Mouse (Mus musculus) thymus, postnatal 4 days (tissue): ENCODE data around the gene Celsr2.

Experiments used
- DNase-seq: peaks from one replicate; pipeline ENCODE4 v3.0.0; 2021

Gene Celsr2

DNA sequence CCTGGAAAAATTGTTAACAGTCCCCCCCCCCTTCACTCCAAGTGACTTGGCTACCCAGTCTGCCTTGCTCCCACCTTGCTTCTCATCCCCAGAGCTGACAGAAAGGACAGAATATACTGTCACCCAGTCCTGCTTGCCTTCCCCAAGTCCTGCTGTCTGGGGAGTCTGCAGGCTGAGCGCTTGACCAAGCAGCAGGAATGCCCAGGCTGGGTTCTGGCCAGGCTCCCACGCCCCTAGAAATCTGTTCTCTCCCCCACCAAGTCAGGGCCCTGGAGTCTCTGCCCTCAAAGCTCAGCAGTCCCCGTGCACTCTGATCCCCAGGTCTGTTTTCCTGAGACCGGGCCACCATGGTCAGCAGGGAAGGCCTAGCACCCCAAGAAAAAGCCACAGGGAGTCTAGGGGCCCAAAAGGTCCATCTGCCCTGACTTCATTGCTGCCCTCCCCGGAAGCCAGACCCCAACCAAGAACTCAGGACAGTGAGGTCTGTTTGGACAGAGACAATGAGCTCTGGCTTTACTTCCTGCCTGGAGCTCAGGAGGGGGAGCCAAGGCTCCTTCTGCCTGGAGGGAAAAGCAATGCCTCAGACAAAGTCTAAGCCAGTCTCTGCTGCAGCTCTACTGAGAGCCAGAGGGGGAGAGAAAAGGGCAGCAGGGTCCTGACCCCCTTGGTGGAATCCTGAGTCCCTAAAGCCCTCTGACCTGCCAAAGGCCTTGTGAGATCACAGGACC is 4.2 kb downstream of the Celsr2 start:
- no peak for DNase-seq

DNA sequence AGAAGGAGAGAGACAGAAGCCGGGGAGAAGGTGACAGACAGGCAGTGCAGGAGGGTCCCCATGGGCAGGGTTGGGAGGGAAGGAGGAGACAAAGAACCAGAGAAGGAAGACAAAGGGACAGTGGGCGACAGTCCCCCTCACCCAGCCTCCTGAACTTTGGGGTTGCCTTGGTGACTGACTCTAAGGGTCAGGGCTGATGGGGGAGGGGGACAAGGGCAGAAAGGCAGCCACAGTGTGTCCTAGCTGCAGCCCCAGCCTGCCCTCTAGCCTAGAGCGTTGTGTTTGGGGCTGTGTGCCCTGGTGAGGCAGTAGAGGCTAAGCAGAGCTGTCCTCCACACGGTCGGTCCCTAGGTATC is 5.0 kb downstream of the Celsr2 start:
- no peak for DNase-seq

DNA sequence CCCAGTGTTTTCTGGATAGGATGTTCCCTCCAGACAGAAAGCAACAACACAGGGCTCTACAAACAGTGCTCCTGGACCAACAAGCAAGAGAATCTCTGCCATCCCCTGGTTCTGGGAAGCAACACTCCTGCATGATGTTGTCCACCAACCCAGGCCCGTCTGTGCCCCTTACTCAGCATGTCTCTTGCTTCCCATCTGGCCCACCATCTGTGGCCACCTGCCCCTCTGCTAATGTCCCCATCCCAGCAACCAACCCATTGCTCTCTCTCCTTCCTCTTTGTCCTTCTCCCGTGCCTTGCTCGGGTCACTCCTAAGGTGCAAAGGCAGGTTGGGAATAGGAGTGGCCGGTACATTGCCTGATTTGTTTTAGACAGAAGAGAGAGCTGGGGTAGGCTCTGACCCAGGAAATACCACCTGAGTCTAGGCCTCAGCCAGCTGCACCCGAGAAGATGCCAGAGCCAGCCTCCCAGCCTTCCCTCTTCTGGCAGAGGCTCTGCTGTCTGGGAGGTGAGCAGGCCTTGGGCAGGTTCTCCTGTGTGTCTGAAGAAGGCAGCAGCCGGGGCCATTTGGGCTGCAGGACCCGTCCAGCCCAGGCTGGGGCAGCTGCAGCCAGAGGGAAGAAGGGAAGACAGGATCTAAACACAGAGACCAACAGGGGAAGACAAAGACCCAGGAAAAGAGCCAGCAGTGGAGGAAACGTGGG is 5.5 kb downstream of the Celsr2 start:
- DNase-seq: no peak

DNA sequence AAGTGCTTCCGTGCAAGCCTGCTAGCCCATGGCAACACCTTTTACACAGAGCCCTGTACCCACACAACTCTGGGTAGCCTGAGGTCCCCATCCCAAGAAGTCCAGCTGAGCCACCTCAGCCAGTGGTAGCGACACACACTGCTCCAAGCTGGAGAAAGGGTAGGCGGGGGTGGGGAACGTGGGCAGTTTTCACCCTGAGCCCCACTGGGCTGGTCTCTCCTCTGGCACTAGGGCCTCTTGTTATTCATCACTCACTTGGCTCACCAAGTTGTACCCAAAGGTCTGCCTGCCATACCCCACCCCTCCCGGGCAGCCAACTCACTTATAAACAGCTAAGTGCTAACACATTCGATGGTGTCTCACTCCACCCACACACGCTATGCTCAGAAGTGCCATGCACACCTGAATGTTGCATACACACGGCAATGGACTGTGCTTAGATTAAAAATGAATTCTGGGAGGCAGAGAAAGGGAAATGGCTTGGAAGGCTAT is 6.8 kb downstream of the Celsr2 start:
- no peak for DNase-seq

DNA sequence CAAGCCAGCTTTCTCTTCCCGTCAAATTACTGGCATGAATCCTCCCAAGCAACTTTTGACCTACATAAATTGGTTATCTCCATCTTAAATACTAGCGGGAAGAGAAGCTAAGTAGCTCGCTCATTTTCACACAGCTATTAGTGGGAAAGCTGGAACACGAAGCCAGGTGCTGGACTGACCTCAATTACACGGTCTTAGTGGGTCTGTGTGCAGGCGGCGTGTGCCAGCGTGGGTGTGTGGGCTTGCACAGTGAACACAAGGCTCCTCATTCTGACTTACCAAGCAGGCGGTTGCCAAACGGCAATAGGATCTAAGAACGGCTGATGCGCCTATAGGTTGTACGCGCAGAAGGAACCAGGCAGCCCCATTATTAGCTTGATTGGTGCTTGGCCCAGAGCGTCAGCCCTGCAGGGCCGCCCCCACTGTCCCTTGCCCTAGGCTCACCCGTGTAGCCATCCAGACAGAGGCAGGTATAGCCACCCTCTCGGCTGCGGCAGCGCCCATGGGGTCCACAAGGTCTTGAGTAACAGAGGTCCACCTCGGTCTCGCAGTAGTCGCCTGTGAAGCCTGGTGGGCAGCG is 9.0 kb downstream of the Celsr2 start:
- DNase-seq: no peak

DNA sequence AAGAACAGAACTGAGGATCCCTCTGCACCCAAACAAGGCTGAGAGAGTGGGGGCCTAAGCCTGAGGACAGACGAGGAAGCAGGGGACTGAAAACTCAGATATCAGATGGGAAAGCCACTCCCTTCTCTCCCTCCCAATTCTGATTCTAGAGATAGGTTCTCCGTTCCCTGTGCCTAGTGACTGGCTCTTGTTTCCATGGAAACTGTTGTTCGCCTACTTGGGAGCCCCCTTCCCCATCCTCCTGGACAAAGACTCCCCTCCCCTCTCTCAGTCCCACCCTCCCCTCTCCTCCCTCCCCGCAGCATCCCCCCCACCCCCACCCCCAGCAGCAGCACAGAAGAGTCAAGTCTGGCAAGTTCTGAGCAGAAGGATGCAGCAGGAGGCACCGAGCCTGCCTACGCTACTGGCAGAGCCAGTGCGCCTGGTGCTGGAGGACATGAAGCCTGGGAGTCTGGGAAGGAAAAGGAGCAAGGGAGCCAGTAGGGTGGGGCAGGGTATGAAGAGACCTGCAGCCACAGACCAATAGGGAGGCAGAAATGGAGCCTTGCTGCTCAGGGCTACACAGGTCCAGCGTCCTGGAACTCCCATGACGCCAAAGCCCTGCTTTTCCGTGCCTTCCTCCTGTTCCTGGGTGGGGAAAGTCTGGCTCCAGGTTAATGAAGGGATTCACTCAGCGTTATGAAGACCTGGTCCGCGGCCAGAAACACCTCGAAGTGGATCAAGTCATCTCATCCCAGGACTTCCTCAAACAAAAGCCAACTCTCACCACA is 9.6 kb downstream of the Celsr2 start:
- no peak for DNase-seq

DNA sequence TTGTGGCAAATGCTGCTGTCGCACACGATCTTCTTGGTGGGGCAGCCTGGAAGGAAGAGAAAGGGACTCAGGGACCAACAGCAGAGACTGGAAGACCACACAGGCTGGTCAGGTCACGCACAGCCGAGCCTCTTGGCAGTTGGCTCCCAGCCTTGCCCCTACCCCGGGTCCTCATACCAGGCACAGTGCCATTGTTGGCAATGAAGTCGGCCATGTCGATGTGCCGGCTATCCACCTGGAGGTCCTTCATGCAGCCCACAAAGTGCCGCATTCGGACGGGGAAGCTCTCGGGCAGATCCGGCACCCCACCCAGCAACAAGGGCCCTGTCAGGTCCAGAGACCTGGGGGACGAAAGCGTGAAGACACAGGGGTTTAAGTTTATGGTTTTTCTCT is 12.8 kb downstream of the Celsr2 start:
- no peak for DNase-seq

DNA sequence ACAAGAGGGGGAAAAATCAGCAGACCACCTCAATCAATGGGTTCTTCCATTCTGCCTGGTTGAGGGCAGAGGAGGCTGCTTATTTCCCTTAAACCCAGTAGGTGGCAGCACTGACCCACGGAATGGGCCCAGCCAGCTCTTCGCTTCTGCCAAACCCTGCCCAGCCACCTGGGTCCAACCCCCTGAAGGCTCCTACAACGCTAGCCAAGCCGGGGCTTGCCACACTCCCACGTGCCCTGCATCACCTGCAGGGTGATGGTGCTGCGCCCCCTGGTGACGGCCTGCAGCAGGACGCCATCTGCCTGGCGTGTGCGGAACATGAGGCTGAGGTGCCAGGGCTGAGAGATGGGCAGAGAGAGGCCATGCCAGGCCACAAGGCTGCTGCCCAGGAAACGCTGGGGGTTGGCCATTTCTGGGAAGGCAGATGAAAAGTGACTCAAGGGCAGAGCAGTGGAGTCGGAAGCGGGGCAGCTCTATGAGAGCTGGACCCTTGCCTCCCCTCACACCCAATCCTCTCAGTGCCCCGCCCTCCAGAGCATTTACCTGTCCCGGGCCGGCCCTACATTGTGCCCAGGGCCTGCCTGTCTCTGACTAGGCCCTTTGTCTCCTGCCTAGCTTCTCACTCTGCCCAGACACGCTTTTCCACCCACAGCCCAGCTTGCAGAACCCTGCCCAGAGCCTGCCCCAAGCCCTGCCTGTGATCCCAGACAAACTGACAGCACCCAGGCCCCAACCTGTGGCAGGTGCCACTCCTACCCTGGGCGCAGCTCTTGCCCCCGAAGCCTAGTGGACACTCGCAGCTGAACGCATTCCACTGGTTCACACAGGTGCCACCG is 13.4 kb downstream of the Celsr2 start:
- DNase-seq: peak; percentile 98

DNA sequence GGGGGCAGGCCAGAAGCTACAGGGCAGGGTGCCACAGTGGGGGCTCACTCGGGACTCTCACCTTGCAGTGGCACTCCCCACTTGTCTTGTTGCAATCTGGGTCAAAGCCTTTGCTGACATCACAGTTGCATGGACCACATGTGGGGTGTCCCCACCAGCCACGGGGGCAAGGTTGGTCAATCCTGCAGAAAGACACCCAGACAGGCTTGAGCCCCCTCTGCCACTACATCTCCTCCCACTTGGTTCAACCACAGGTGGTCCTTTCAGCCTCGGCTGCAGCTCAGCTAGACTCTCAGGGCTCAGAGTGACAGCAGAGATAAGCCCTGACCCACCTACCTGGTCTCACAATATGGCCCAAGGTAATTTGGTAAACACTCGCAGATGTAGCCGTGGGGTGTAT is 14.9 kb downstream of the Celsr2 start:
- DNase-seq: no peak

DNA sequence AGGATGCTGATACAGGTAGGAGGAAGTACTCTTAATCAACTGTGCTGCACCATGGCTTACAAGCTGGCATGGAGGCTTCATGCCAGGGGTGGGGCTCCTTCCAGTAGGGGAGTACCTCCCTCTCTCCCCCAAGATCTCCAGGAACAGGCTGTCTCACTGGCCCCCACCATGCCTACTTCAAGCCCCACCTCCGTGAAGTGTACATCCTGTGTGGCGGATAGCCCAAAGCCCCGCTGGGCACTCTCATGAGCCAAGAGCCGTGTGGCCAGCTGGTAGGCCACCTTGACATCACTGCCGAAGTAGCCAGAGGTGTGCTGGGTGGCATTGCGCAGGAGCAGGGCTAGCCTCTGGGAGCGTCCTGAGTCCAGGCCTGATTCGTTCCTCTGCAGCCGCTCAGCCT is 17.1 kb downstream of the Celsr2 start:
- DNase-seq: no peak

DNA sequence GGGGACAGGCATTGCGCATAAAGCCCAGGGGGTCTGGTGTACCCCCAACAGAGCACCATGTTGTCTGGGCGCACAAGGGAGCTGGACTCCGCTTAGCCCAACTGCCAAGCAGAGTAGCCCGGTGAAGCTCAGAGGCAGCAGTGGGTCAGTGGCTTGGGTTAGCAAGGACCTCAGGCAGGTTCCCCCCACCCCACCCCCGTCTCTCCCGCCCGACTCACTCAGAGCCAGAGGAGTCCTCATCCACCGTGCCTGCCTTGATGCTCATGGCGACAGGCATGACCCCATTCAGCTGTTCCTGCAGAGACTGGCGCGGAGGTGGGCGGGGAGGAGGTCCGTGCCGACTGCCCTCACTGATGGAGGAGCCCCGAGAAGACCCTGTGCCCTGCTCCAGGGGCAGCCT is 22.6 kb downstream of the Celsr2 start:
- peak; percentile 5 for DNase-seq

DNA sequence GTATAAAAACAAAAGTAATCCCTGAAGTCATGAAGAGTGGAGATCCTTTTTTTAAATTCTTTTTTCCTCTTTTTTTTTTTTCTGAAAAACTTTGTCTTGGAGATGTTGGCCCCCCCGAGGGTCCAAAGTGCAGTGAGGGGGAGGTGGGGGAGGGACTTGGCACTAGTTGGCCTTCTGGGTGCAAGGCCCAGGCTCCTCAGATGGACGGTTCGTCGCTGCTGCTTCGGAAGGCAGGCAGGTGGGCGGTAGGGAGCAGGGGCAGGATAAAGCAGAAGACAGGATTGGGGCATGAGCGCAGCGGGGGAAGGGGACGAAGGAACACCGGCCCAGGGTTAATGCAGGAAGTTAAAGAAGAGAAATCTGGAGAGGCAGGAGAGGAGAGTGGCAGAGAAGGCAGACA is 23.1 kb downstream of the Celsr2 start:
- DNase-seq: peak; percentile 9

DNA sequence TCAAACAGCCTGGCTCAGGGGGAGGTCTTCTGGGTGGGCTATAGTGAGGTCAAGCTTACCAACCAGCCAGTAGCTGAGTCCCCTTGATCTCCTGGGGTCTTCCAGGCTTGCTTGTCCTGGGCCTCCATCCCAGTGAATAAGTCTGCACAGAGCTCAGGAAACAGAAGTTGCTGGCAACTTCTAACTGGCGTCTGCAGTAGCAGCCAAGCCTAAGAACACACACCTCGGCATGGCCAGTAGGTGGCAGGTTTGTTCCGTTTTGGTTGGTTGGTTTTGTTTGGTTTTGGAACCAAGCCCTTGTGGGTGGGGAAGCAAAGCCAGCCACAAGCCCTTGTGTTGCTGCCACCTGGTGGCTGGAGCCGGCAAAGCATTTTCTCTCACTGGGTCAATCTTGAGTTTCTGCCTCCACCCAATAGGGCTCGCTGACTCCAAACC is 26.2 kb downstream of the Celsr2 start:
- peak; percentile 98 for DNase-seq

DNA sequence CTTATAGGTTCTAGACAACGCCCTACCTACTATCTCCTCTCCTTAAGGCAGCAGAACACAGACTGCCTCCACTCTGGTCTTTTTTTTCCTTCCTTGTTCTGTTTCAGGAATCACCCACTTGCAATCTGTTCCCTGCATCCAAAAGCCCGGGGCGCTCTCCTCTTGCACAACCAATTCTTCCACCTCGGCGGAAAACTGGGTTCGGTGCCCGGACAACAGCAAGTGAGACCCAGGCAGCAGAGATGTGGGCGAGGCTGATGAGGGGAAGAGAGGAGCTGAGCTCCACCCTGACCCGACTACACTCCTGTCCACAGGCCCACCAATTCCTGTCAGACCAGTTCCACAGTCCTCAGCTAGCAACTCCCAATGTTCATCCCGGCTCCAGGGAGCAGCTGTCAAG is 29.2 kb downstream of the Celsr2 start:
- no peak for DNase-seq

DNA sequence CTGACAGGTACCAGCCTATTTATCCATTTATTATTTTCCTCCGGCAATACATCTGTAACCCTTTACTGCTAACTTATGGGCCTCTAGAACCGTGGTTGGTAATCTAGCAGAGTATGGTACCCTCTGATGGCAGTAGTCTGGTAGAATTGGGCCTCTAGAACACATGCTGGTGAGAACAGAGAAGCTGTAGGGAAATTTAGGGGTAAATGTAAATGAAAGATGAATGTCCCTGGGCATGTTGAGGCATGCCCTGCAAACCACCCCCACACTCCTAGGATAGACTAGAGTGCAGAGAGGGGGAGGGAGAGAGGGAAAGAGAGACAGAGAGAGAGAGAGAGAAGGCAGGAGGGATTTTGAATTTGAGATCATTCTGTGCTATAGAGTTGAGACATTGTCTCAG is 30.9 kb downstream of the Celsr2 start:
- DNase-seq: no peak

DNA sequence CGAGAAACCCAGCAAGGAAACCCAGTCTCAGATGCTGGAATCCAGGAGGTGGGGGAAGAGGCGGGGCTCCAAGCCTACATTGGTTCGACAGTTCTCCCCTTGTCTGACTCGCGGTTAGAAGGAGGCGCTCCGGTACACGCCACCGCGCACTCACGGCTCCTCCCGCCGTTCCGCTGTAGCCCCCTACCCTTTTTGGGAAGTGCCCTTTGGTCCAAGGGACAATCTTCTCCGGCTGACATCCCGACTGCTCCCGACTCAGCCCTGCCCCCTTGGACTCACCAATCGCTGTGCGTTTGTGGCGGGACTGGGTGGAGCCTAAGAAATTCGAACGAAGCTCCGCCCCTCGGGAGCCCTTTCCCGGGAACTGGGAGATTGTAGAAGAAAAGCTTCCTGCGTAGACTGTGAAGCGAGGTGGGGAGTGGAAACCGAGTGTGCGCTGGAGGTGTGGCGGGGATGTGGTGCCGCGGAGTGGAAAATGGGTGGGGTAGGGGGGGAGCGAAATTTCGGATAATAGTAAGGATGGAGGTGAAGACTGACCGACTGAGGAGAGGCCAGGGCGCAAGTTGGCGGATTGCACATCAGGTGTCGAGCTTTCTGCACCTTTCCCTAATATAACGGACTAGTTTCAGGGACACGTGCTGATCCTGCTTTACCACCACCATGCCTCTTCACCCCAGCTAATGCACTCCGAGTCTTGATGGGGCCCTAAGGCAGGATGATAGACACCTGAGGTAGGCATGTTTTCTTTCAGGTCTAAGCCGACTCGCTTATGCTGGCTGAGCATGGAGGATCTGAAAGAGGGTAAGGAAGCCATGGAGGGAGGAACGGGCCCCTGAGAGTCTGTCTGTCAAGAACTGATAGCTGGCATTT is 31.6 kb downstream of the Celsr2 start, which contains the start of gene Psrc1:
Gene Psrc1 (plus strand): TSS at position 355 of the 870 bp plus-strand sequence.
- DNase-seq: peak; percentile 81

DNA sequence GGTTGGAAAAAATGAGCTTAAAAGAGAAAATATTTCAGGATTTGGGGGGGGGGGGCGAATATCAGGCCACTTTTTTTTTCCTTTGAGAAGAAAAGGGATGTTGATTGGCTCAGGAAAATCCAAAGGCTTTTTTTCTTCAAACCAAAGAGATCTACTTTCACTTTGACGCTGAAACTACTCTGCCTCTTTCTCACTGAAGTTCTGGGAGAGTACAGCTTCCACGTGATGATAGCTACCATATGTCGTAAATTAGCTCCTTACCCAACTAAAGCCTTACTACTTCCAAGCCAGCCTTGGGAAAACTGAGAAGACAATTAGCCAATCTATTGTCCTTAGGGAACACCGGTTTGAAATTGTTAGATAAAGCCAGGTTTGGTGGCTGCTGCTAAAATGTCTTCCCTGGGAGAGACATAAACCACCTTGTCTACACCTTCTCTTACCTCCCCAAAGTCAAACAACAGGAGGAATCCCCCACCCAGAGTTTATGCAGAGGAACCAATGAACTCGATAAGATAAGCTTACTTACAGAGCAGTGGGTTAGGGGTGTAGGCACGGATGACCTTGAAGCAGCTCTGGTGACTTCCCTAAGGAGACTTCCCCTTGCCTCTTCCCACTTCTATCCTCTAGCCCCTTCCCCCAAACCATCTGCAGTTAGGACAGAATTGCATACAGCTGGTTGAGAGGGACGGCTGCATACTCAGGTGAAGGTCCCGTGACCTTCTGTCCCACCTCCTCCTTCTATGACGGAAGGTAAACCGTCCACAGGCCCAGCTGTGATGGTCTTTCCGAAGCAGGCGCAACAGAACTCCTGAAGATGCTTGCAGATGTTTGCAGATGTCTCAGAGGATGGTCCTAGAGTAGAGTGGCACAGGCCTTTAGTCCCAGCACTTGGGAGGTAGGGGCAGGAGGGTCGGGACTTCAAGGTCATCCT is 33.1 kb downstream of the Celsr2 start:
- DNase-seq: no peak

DNA sequence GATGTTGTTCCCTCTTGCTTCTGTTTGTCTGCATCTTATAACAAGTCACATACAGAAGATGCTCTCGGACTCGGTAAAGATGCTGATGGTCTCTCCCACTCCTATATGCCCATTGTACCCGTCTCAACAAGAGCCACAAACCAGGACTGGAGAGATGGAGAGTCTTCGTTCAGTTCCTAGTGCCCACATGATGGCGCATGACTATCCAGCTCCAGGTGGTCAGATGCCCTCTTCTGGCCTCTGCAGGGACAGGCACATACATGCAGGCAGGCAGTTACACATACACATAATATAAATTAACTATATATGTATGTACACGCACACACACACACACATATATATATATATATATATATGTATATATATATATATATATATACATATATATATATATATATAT is 34.7 kb downstream of the Celsr2 start:
- DNase-seq: peak; percentile 49

DNA sequence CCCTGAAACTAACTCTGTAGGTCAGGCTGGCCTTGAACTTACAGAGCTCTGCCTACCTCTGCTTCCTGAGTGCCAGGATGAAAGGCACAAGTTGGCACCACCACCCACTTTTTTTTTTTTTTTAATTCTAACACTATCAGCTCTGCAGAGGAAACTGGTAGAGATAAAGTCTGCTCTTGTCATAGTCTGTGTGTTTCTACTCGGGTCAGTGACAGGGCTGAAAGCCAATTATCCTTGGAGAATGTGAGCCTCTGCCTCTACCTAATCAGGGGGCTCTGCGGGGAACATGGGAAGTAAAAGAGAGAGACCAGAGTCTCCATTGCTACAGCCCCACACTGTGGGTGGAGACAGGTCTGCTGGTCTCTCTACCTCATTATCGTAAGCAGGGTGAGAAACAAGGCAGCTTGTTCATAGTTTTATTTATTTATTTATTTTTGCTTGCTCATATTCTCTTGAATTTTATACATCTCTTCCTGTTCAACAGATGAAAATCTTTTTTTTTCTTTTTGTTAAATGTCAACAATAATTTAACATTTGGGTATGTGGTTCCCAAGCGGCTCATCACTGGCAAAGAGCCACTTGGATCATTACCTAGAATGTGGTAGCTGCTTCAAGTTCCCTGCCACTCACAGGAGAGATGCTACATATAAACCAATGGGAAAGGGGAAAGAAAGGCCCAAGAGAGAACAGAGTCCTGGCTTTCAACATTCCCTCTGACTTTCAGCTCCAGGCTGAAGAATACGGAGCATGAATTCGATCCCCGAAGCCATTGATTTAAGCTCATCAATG is 36.3 kb downstream of the Celsr2 start:
- no peak for DNase-seq
